Mouse (Mus musculus) small intestine, adult 2 months (tissue): ENCODE measurements around the gene Ehhadh.

Experiments used
- CTCF ChIP-seq: fragments of 200-500 bp; IDR thresholded peaks from 2 replicates; pipeline ENCODE4 v1.5.1; 2012; ENCODE audit warnings: low read depth, mild to moderate bottlenecking, control low read depth, inconsistent platforms, low read length, moderate library complexity, mixed read lengths; ENCODE audit not compliant: insufficient replicate concordance, insufficient read length; ENCODE audit errors: extremely low read depth
- POLR2A ChIP-seq: fragments of 200-500 bp; IDR thresholded peaks from 2 replicates; pipeline ENCODE4 v1.6.1; 2012; ENCODE audit warnings: low read depth, mild to moderate bottlenecking, control low read depth, inconsistent platforms, low read length, moderate library complexity

- TF ChIP-seq CTCF, result no peak
- TF ChIP-seq POLR2A, result no peak
Observed at GRCm38 (mm10) chr16:21833469-21833868, 45.9 kb upstream of the Ehhadh start.
